14 mouse cellular contexts compared by ENCODE assay signal in the genomic region with DNA sequence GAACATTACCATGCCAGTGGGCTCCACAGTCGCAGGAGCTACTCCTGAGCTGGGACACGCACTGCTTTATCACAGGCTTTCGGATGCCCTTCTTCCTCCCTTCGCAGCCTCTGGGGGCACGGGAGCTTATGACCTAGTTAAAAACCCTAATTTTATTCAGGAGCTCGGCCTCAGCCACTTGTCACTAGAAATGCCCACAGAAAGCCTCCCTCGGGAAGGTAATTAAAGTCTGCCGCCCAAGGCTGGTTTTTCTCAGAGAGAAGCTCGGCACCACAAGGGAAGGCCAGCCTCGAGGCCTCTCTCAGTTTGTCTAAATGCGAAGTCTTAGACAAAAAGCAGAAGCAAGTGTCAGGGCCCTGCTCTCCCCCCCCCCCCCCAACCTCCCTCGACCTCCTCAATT. TPM values are rescaled to one million over a fixed set of nuclear protein-coding genes. Genes with fewer than 3 reads are reported as not detected.
DNase-seq lines count a peak whose midpoint lies in the region; ATAC-seq lines count a peak whose summit lies in the region.
"Had no signal": no experiment of that assay in that cellular context is flagged by ENCODE, and none has a peak within 500 bp of the region (broad histone marks: within the 10 kb centered on the region; RNA-seq: fewer than 3 reads in every experiment).

No protein-coding gene starts in this region.

- H3K4me1 ChIP-seq in forebrain, embryonic 14.5 days (ENCODE audit: control insufficient read depth, insufficient read depth, low read length) = peaks cover 6% of the 10 kb centered on the region; the same call in 1 of the 2 replicates
- peaks cover 22% of the 10 kb centered on the region for H3K4me1 ChIP-seq in forebrain, embryonic 15.5 days
- H3K4me1 ChIP-seq in neural tube, embryonic 11.5 days (ENCODE audit: control insufficient read depth, insufficient read depth, low read length) = peaks cover 54% of the 10 kb centered on the region
- H3K4me1 ChIP-seq in neural tube, embryonic 15.5 days = peaks cover 46% of the 10 kb centered on the region
- H3K4me1 ChIP-seq in intestine, embryonic 15.5 days (replicated peaks) = peaks cover 71% of the 10 kb centered on the region
- peaks cover 44% of the 10 kb centered on the region for H3K4me1 ChIP-seq in stomach, embryonic 16.5 days (ENCODE audit: control insufficient read depth, insufficient read depth, low read length)

- H3K27ac ChIP-seq in forebrain, embryonic 14.5 days (ENCODE audit: low read depth, low read length) = no peak overlapping the region
- no peak overlapping the region for H3K27ac ChIP-seq in forebrain, embryonic 15.5 days (replicated peaks)
- peak overlapping the region; percentile 81 for H3K27ac ChIP-seq in neural tube, embryonic 11.5 days (ENCODE audit: low read depth, low read length)
- H3K27ac ChIP-seq in neural tube, embryonic 15.5 days (replicated peaks) = no peak overlapping the region
- peak overlapping the region; percentile 24 for H3K27ac ChIP-seq in intestine, embryonic 15.5 days
- peak overlapping the region; percentile 65 for H3K27ac ChIP-seq in stomach, embryonic 16.5 days (ENCODE audit: low read length)

- H3K4me2 ChIP-seq in forebrain, embryonic 14.5 days (ENCODE audit: low read length) = no peak overlapping the region
- H3K4me2 ChIP-seq in forebrain, embryonic 15.5 days (replicated peaks) = no peak overlapping the region
- 0 out of 2 replicates have a peak overlapping the region, but pooled peaks have one; percentile 6 for H3K4me2 ChIP-seq in neural tube, embryonic 11.5 days (ENCODE audit: low read depth)
- H3K4me2 ChIP-seq in neural tube, embryonic 15.5 days = no peak overlapping the region
- H3K4me2 ChIP-seq in intestine, embryonic 15.5 days (replicated peaks) = peak overlapping the region; percentile 15; the same call in 1 of the 2 replicates
- H3K4me2 ChIP-seq in stomach, embryonic 16.5 days (ENCODE audit: low read depth, low read length) = no peak overlapping the region

- ATAC-seq in forebrain, embryonic 14.5 days = no peak
- no peak for ATAC-seq in forebrain, embryonic 15.5 days (replicated peaks)
- no peak for ATAC-seq in neural tube, embryonic 11.5 days (ENCODE audit: insufficient read depth, low FRiP score, low TSS enrichment)
- no peak for ATAC-seq in neural tube, embryonic 15.5 days (ENCODE audit: low FRiP score)
- ATAC-seq in intestine, embryonic 15.5 days = no peak
- ATAC-seq in stomach, embryonic 16.5 days (ENCODE audit: insufficient read depth, low FRiP score) = no peak
- ATAC-seq: forebrain, postnatal 0 days had no signal

- H3K9ac ChIP-seq in forebrain, embryonic 14.5 days (ENCODE audit: low read length) = peak overlapping the region; percentile 13; the same call in 1 of the 2 replicates
- H3K9ac ChIP-seq in forebrain, embryonic 15.5 days (replicated peaks) = no peak overlapping the region
- no peak overlapping the region for H3K9ac ChIP-seq in neural tube, embryonic 11.5 days (ENCODE audit: low read length)
- no peak overlapping the region for H3K9ac ChIP-seq in neural tube, embryonic 15.5 days (replicated peaks)
- no peak overlapping the region for H3K9ac ChIP-seq in intestine, embryonic 15.5 days
- peak overlapping the region; percentile 30; the same call in 1 of the 2 replicates for H3K9ac ChIP-seq in stomach, embryonic 16.5 days (ENCODE audit: low read length)
- H3K9ac ChIP-seq: forebrain, postnatal 0 days had no signal

- H3K4me3 ChIP-seq in forebrain, embryonic 14.5 days (ENCODE audit: low read depth, low read length) = no peak overlapping the region
- no peak overlapping the region for H3K4me3 ChIP-seq in forebrain, embryonic 15.5 days
- no peak overlapping the region for H3K4me3 ChIP-seq in neural tube, embryonic 11.5 days (ENCODE audit: low read depth, low read length)
- H3K4me3 ChIP-seq in neural tube, embryonic 15.5 days (replicated peaks) = no peak overlapping the region
- no peak overlapping the region for H3K4me3 ChIP-seq in intestine, embryonic 15.5 days (replicated peaks)
- H3K4me3 ChIP-seq in stomach, embryonic 16.5 days (replicated peaks; ENCODE audit: low read length) = no peak overlapping the region

- no peak for DNase-seq in forebrain, embryonic 14.5 days (ENCODE audit: low spot score)
- peak; percentile 44 for DNase-seq in neural tube, embryonic 11.5 days (ENCODE audit: low spot score)
- no peak for DNase-seq in ovary, adult 18-20 months (ENCODE audit: low spot score)
- DNase-seq in right cerebral cortex, postnatal 25 days = no peak
- DNase-seq: adrenal gland, postnatal 36 days; forebrain, postnatal 0 days; kidney, adult 9 months; left cerebral cortex, postnatal 4 days; lung, adult 2 months; thymus, postnatal 14 days had no signal

- H3K27me3 ChIP-seq in forebrain, embryonic 14.5 days (replicated peaks; ENCODE audit: control insufficient read depth, insufficient read depth, low read length) = no peaks in the 10 kb centered on the region
- no peaks in the 10 kb centered on the region for H3K27me3 ChIP-seq in forebrain, embryonic 15.5 days
- no peaks in the 10 kb centered on the region for H3K27me3 ChIP-seq in neural tube, embryonic 11.5 days (ENCODE audit: control insufficient read depth, insufficient read depth, low read length)
- no peaks in the 10 kb centered on the region for H3K27me3 ChIP-seq in neural tube, embryonic 15.5 days (replicated peaks)
- no peaks in the 10 kb centered on the region for H3K27me3 ChIP-seq in intestine, embryonic 15.5 days (replicated peaks)
- H3K27me3 ChIP-seq in stomach, embryonic 16.5 days (ENCODE audit: control insufficient read depth, insufficient read depth, low read length) = no peaks in the 10 kb centered on the region

- 38% methylated on average over 12 of the region's 12 CpGs for WGBS in forebrain, embryonic 14.5 days
- 32% methylated on average over 12 of the region's 12 CpGs for WGBS in forebrain, embryonic 15.5 days
- 37% methylated on average over 12 of the region's 12 CpGs for WGBS in neural tube, embryonic 11.5 days
- WGBS in neural tube, embryonic 15.5 days = 27% methylated on average over 12 of the region's 12 CpGs
- WGBS in intestine, embryonic 15.5 days = 35% methylated on average over 12 of the region's 12 CpGs
- 48% methylated on average over 12 of the region's 12 CpGs for WGBS in stomach, embryonic 16.5 days

- no peaks in the 10 kb centered on the region for H3K9me3 ChIP-seq in forebrain, embryonic 14.5 days (replicated peaks; ENCODE audit: control insufficient read depth, low read length)
- no peaks in the 10 kb centered on the region for H3K9me3 ChIP-seq in forebrain, embryonic 15.5 days
- no peaks in the 10 kb centered on the region for H3K9me3 ChIP-seq in neural tube, embryonic 11.5 days (ENCODE audit: control insufficient read depth, low read length)
- no peaks in the 10 kb centered on the region for H3K9me3 ChIP-seq in neural tube, embryonic 15.5 days (replicated peaks)
- no peaks in the 10 kb centered on the region for H3K9me3 ChIP-seq in intestine, embryonic 15.5 days
- H3K9me3 ChIP-seq in stomach, embryonic 16.5 days (replicated peaks; ENCODE audit: control insufficient read depth, low read length) = no peaks in the 10 kb centered on the region

- H3K36me3 ChIP-seq in forebrain, embryonic 14.5 days (ENCODE audit: control insufficient read depth, insufficient read depth, low read length) = no peaks in the 10 kb centered on the region
- no peaks in the 10 kb centered on the region for H3K36me3 ChIP-seq in forebrain, embryonic 15.5 days
- no peaks in the 10 kb centered on the region for H3K36me3 ChIP-seq in neural tube, embryonic 11.5 days (ENCODE audit: control insufficient read depth, insufficient read depth, low read length)
- no peaks in the 10 kb centered on the region for H3K36me3 ChIP-seq in neural tube, embryonic 15.5 days
- H3K36me3 ChIP-seq in intestine, embryonic 15.5 days = no peaks in the 10 kb centered on the region
- no peaks in the 10 kb centered on the region for H3K36me3 ChIP-seq in stomach, embryonic 16.5 days (ENCODE audit: control insufficient read depth, insufficient read depth, low read length)

RNA-seq across cellular contexts. Expression of gene Spsb1, which starts 10.6 kb away (rescaled TPM):
- polyA plus RNA-seq in forebrain, embryonic 14.5 days (2014; fragmentation: Nextera tagmentation; extraction: Ambion mirVana) = 4.8 and 6.2 TPM in 2 replicates
- 6.0 and 6.8 TPM in 2 replicates for polyA plus RNA-seq in forebrain, embryonic 15.5 days (2015; fragmentation: Nextera tagmentation; extraction: Ambion mirVana)
- polyA plus RNA-seq in neural tube, embryonic 11.5 days (2014; fragmentation: Nextera tagmentation; extraction: Ambion mirVana) = 25.8 and 26.9 TPM in 2 replicates
- polyA plus RNA-seq in neural tube, embryonic 15.5 days (2015; fragmentation: Nextera tagmentation; extraction: Ambion mirVana) = 7.7 and 9.8 TPM in 2 replicates
- 17.0 and 18.2 TPM in 2 replicates for polyA plus RNA-seq in intestine, embryonic 15.5 days (2015; fragmentation: Nextera tagmentation; extraction: Ambion mirVana)
- polyA plus RNA-seq in stomach, embryonic 16.5 days (2015; fragmentation: Nextera tagmentation; extraction: Ambion mirVana) = 14.6 and 17.0 TPM in 2 replicates

Comparison
In these comparisons a context has a peak if more than half of its experiments do, and no peak if none do; other contexts are left out.
1. H3K27ac ChIP-seq: peak in neural tube, embryonic 11.5 days (single experiment), intestine, embryonic 15.5 days (single experiment) and stomach, embryonic 16.5 days (single experiment); none in forebrain, embryonic 14.5 days (single experiment), forebrain, embryonic 15.5 days (single experiment) and neural tube, embryonic 15.5 days (single experiment).
2. H3K4me2 ChIP-seq: peak in neural tube, embryonic 11.5 days (single experiment) and intestine, embryonic 15.5 days (single experiment); none in forebrain, embryonic 14.5 days (single experiment), forebrain, embryonic 15.5 days (single experiment), neural tube, embryonic 15.5 days (single experiment) and stomach, embryonic 16.5 days (single experiment).
3. H3K9ac ChIP-seq: peak in forebrain, embryonic 14.5 days (single experiment) and stomach, embryonic 16.5 days (single experiment); none in forebrain, embryonic 15.5 days (single experiment), neural tube, embryonic 11.5 days (single experiment), neural tube, embryonic 15.5 days (single experiment) and intestine, embryonic 15.5 days (single experiment).